Mouse (Mus musculus): ENCODE measurements at regions not wholly inside any gene's neighbourhood (a gene's known extent, or its start where the extent isn't known, plus 50 kb on each side); places are given as distances from the start of the nearest gene placed in this dataset.

DNA sequence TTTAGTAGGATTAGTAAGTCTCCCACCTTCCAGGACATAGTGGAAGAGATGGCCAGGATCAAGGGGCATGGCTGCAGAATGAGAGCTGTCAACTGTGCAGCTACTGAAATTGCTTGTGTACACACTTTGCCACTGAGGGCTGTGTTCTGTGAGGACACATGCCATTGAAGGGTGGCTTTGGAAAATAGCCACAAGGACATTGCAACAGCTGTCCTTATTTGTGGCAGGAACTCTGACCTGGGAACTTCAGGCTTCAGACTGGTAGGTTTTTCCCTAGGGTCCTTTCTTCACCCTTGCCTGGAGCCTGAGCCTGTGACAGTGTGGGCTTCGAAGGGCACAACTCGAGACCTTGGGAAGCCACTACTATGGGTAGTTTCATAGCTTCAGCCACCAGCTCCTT lies 64.2 kb upstream of the Ywhaq start:
- DNase-seq (ENCODE audit: low spot score): no peak

- no peak for DNase-seq (ENCODE audit: low spot score)
Observed at GRCm38 (mm10) chr12:21480226-21480625, 62.8 kb upstream of the Ywhaq start.

GRCm38 (mm10) chr12:21479251-21479650 lies 61.8 kb upstream of the Ywhaq start:
- no peak for DNase-seq (ENCODE audit: low spot score)

- no peak for DNase-seq (ENCODE audit: low spot score)
Observed at GRCm38 (mm10) chr12:21476516-21476915, 59.1 kb upstream of the Ywhaq start.

- DNase-seq (ENCODE audit: low spot score): no peak
Observed at GRCm38 (mm10) chr12:21472951-21473710, 55.7 kb upstream of the Ywhaq start.

- no peak for DNase-seq (ENCODE audit: low spot score)
Observed at GRCm38 (mm10) chr12:21472487-21472886, 55.0 kb upstream of the Ywhaq start.

DNA sequence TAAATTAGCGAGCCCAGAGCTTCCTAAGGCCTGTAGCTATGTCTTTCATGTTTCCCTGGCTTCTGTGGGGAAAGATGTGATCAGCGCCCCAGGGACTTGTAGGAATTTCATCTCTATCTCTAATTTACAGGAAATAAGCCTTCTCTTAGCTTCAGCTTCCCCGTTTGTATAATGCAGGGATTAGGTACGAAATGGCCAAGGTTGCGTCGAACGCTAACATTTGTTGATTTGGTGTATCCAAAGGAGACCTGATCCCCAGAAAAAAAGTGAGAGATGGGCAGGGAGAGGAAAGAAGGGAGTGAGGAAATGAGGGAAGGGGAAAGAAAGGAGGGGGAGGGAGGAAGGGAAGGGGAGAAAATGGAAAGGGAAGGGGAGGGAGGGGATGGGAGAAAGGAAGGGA lies 54.5 kb upstream of the Ywhaq start:
- no peak for DNase-seq (ENCODE audit: low spot score)

GRCm38 (mm10) chr12:21470286-21470685 lies 52.8 kb upstream of the Ywhaq start:
- no peak for DNase-seq (ENCODE audit: low spot score)

Measured in testis, postnatal 14 days (tissue).